Mouse (Mus musculus): ENCODE measurements around the gene Gemin8.

DNA sequence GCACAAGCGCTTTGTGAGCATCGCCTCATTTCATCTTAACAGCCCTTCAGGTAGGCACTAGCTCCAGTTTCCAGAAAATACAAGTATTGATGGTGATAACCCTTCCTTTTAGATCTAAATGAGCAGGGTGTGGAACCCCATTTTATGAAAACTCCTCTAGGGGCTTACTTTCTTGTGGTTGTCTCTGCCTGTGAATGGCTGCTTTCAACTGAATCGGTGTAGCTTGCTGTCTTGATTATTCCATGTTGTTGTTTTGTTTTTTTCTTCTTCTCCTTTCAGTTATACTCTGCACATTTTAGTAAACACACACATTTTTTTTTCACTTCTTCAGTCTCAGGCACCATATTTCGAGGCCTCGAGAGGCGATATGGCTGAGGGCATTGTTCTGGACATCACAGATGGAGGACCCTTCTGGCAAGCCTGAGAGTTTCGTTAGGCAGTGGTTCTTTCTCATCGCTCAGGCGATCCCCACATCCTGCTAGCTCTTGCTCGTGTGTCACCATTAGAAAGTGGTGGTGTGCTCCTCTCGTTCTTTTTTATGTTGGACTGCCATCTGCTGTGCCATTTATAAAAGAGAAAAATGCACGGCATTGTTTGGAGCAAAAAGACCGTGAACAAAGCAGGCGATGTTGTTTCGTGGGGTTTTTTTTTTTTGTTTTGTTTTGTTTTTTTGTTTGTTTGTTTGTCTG, 23.0 kb upstream of the Gemin8 start:
- TF ChIP-seq CTCF (IDR thresholded peaks at IDR 0.05; ENCODE audit: borderline replicate concordance, insufficient read depth, low read depth, low read length) (peak; percentile 40; the same call in 1 of the 2 replicates), POLR2A (IDR thresholded peaks at IDR 0.05; ENCODE audit: borderline replicate concordance, insufficient read depth, low read length) (no peak)

Measured in cerebellum, adult 2 months (tissue).